Mouse (Mus musculus) 416B (cell line): ENCODE results near the gene Map3k7.

Source experiments
- DNase-seq: peaks from one replicate; pipeline ENCODE4 v3.0.0; 2011; ENCODE audit warnings: low read depth

Gene Map3k7

DNA sequence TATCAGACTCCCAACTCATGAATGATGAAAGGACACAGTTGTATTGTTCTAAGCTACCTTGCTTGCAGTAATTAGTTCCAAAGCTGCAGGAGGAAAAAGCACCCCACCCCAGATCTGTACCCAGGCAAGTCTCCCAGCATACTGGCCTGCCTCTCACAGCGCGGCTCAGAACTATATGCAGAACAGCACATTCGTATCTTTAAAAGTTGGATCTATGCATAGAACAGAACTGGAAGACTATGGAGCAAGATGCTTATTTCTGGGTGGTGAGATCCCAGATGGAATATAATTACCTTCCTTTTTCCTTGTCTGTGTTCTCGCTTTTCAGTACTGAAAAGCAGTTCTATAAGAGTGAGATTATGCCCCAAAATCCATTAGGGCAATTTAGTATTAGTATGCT is 96.8 kb downstream of the Map3k7 start:
- DNase-seq, result no peak

DNA sequence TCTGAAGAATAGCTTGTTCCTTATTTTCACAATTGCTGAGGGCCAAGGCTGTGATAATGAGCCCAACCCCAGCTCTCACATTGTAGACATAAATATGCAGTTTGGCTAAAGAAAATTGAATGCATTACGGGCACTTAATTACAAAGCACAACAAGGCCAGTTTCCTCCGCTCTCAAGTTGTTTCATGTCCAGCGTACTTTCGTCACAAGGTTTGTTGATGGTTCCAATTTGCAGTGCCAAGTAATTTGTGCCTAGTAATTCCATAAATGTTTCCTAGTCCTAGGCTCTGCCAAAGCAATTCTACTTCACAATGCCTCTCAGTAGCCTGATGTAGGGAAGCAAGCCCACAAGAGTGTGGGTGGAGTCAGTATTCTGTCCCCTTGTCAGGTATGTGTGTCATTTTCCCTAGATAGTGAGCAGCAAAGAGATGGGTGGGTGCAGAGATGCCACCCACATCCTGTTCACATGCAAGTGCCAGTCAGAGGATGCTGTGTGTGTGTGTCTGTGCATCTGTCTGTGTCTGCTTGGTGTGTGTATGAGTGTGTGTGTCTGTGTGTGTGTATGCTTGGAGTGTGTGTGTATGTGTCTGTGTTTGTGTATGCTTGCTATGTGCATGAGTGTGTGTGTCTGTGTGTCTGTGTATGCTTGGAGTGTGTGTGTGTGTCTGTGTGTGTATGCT is 98.6 kb downstream of the Map3k7 start:
- no peak for DNase-seq

DNA sequence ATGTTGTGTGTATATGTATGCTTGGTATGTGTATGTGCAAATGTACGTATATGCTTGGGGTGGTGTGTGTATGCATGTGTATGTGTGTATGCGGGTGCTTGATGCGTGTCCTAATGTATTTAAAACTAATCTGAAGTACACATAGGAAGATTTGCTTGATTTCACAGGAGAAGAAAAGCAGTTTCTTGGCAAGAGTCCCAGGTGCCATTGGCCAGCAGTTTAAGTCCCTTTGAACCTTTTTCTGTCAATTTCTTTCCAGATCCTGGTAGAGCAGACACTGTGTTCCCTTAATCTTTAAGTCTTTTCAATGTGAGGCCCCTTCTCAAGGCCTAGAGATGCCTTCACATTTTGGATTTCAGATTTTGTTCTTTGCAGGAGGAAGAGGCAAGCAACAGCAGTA is 99.4 kb downstream of the Map3k7 start:
- no peak for DNase-seq
